Mouse (Mus musculus) embryonic facial prominence, embryonic 11.5 days (tissue): Measurements from ENCODE around the gene 2310050C09Rik. TPM values are rescaled to one million over a fixed set of nuclear protein-coding genes. Genes with fewer than 3 reads are reported as not detected.

ENCODE experiments used
- ATAC-seq: fragments of 200-750 bp; cut with Nextera tagmentation; replicated peaks from 2 replicates; pipeline ENCODE4 v1.8.0; 2017; ENCODE audit warnings: low read depth; ENCODE audit not compliant: insufficient number of reproducible peaks, low FRiP score, low TSS enrichment
- DNase-seq: peaks from one replicate; pipeline ENCODE4 v3.0.0-alpha.2; 2015; ENCODE audit warnings: low spot score
- H3K27ac ChIP-seq: fragments of 300-500 bp; sonication (generic); replicated peaks from 2 replicates; pipeline ENCODE4 v1.5.1; 2014; ENCODE audit warnings: mild to moderate bottlenecking, low read depth, low read length, control low read depth
- H3K27me3 ChIP-seq: fragments of 300-500 bp; sonication (generic); 2 replicates; pipeline ENCODE4 v1.6.1; 2014; ENCODE audit warnings: mild to moderate bottlenecking, low read length, moderate library complexity, mixed read lengths; ENCODE audit not compliant: control insufficient read depth, insufficient read depth
- H3K36me3 ChIP-seq: fragments of 300-500 bp; sonication (generic); replicated peaks from 2 replicates; pipeline ENCODE4 v1.6.1; 2014; ENCODE audit warnings: low read depth, mild to moderate bottlenecking, low read length, moderate library complexity, mixed read lengths; ENCODE audit not compliant: control insufficient read depth, insufficient read depth
- H3K4me1 ChIP-seq: fragments of 300-500 bp; sonication (generic); 2 replicates; pipeline ENCODE4 v1.6.1; 2014; ENCODE audit warnings: low read length, mixed read lengths; ENCODE audit not compliant: control insufficient read depth, insufficient read depth
- H3K4me2 ChIP-seq: fragments of 300-500 bp; sonication (generic); 2 replicates; pipeline ENCODE4 v1.6.1; 2014; ENCODE audit warnings: low read depth, mild to moderate bottlenecking, control low read depth, low read length, moderate library complexity
- H3K4me3 ChIP-seq: fragments of 300-500 bp; sonication (generic); 2 replicates; pipeline ENCODE4 v1.5.1; 2014; ENCODE audit warnings: low read depth, low read length, control low read depth
- H3K9ac ChIP-seq: fragments of 300-500 bp; sonication (generic); replicated peaks from 2 replicates; pipeline ENCODE4 v1.6.1; 2014; ENCODE audit warnings: mild to moderate bottlenecking, control low read depth, low read length
- H3K9me3 ChIP-seq: fragments of 300-500 bp; sonication (generic); replicated peaks from 2 replicates; pipeline ENCODE4 v1.6.1; 2016; ENCODE audit warnings: mild to moderate bottlenecking, low read length, inconsistent platforms, mixed read lengths; ENCODE audit not compliant: control insufficient read depth
- WGBS: fragments of 180-500 bp; shearing (Covaris S2); extraction: QIAGEN DNeasy Blood & Tissue Kit; methylation state at CpG from one replicate; pipeline ENCODE4 v1.1.7; 2014; 5-methylcytosine and 5-hydroxymethylcytosine counted together
- polyA plus RNA-seq: library from polyadenylated mRNA; unstranded; fragments of >200 nt; fragmentation: Nextera tagmentation; extraction: Ambion mirVana; gene quantifications from 2 replicates; pipeline ENCODE4 v1.2.1, GENCODE M21; 2014

2310050C09Rik gene
- not detected in 2 replicates for polyA plus RNA-seq

GRCm38 (mm10) chr3:92870116-92870515 lies at the start of gene 2310050C09Rik:
2310050C09Rik (minus strand) TSS chr3:92870216.
- Histone ChIP-seq H3K36me3 (no peaks in the 10 kb centered on the region), H3K4me1 (no peaks in the 10 kb centered on the region), H3K27ac (no peak within 1 kb of the TSS), H3K4me2 (no peak within 1 kb of the TSS), H3K9me3 (no peaks in the 10 kb centered on the region), H3K9ac (no peak within 1 kb of the TSS), H3K4me3 (no peak within 1 kb of the TSS), H3K27me3 (no peaks in the 10 kb centered on the region)
- 80% methylated on average over 4 of the region's 4 CpGs for WGBS
- DNase-seq (no peak), ATAC-seq (no peak)

- 0 out of 2 replicates have a peak, but pooled peaks have one; percentile 52 for ATAC-seq
Measured at GRCm38 (mm10) chr3:92907571-92907970, 37.6 kb upstream of the 2310050C09Rik start.

GRCm38 (mm10) chr3:92905182-92905581 lies 35.2 kb upstream of the 2310050C09Rik start:
- H3K9ac ChIP-seq, result no peak overlapping the region
- no peaks in the 10 kb centered on the region for H3K27me3 ChIP-seq
- H3K4me1 ChIP-seq, result no peaks in the 10 kb centered on the region
- H3K27ac ChIP-seq, result no peak overlapping the region
- DNase-seq (no peak), ATAC-seq (no peak)
- no peaks in the 10 kb centered on the region for H3K36me3 ChIP-seq
- no peak overlapping the region for H3K4me2 ChIP-seq
- H3K4me3 ChIP-seq, result no peak overlapping the region
- WGBS, result 59% methylated on average over 3 of the region's 3 CpGs
- no peaks in the 10 kb centered on the region for H3K9me3 ChIP-seq

More at GRCm38 (mm10) chr3:92907571-92907970, 37.6 kb upstream of the 2310050C09Rik start:
- no peak overlapping the region for H3K9ac ChIP-seq
- no peak overlapping the region for H3K4me3 ChIP-seq
- H3K27me3 ChIP-seq, result no peaks in the 10 kb centered on the region
- no peaks in the 10 kb centered on the region for H3K36me3 ChIP-seq
- peak; percentile 73 for DNase-seq
- 23% methylated on average over 4 of the region's 4 CpGs for WGBS
- no peaks in the 10 kb centered on the region for H3K9me3 ChIP-seq
- no peak overlapping the region for H3K27ac ChIP-seq
- no peaks in the 10 kb centered on the region for H3K4me1 ChIP-seq
- no peak overlapping the region for H3K4me2 ChIP-seq

GRCm38 (mm10) chr3:92903640-92904039 lies 33.6 kb upstream of the 2310050C09Rik start:
- Histone ChIP-seq H3K27ac (no peak overlapping the region), H3K9me3 (no peaks in the 10 kb centered on the region)
- ATAC-seq, result no peak

GRCm38 (mm10) chr3:92902992-92903391 lies 33.0 kb upstream of the 2310050C09Rik start:
- Histone ChIP-seq H3K9ac (no peak overlapping the region), H3K4me3 (no peak overlapping the region), H3K9me3 (no peaks in the 10 kb centered on the region), H3K36me3 (no peaks in the 10 kb centered on the region), H3K4me1 (no peaks in the 10 kb centered on the region), H3K27ac (no peak overlapping the region), H3K27me3 (no peaks in the 10 kb centered on the region), H3K4me2 (no peak overlapping the region)
- DNase-seq, result peak; percentile 55
- no peak for ATAC-seq
- WGBS, result 19% methylated on average over 3 of the region's 3 CpGs

More at GRCm38 (mm10) chr3:92903640-92904039, 33.6 kb upstream of the 2310050C09Rik start:
- 30% methylated on average over 4 of the region's 4 CpGs for WGBS
- Histone ChIP-seq H3K36me3 (no peaks in the 10 kb centered on the region), H3K4me2 (no peak overlapping the region), H3K27me3 (no peaks in the 10 kb centered on the region), H3K4me3 (no peak overlapping the region), H3K9ac (no peak overlapping the region), H3K4me1 (no peaks in the 10 kb centered on the region)
- DNase-seq, result peak; percentile 57

- Histone ChIP-seq H3K9me3 (no peaks in the 10 kb centered on the region), H3K36me3 (no peaks in the 10 kb centered on the region), H3K4me3 (no peak overlapping the region), H3K27ac (no peak overlapping the region), H3K4me2 (no peak overlapping the region), H3K9ac (no peak overlapping the region), H3K4me1 (no peaks in the 10 kb centered on the region), H3K27me3 (no peaks in the 10 kb centered on the region)
- 56% methylated on average over 1 of the region's 1 CpGs for WGBS
- no peak for DNase-seq
- ATAC-seq, result no peak
Measured at GRCm38 (mm10) chr3:92894489-92894888, 24.5 kb upstream of the 2310050C09Rik start.

GRCm38 (mm10) chr3:92894063-92894462 lies 24.0 kb upstream of the 2310050C09Rik start:
- ATAC-seq (no peak), DNase-seq (no peak)
- no peak overlapping the region for H3K9ac ChIP-seq
- 64% methylated on average over 3 of the region's 3 CpGs for WGBS
- H3K4me2 ChIP-seq, result no peak overlapping the region
- no peak overlapping the region for H3K4me3 ChIP-seq
- no peaks in the 10 kb centered on the region for H3K4me1 ChIP-seq
- H3K36me3 ChIP-seq, result no peaks in the 10 kb centered on the region
- no peak overlapping the region for H3K27ac ChIP-seq
- H3K27me3 ChIP-seq, result no peaks in the 10 kb centered on the region
- H3K9me3 ChIP-seq, result no peaks in the 10 kb centered on the region

GRCm38 (mm10) chr3:92874180-92874579 lies 4.2 kb upstream of the 2310050C09Rik start:
- Histone ChIP-seq H3K4me3 (no peak overlapping the region), H3K27ac (no peak overlapping the region), H3K4me1 (no peaks in the 10 kb centered on the region), H3K4me2 (no peak overlapping the region), H3K27me3 (no peaks in the 10 kb centered on the region), H3K9me3 (no peaks in the 10 kb centered on the region), H3K9ac (no peak overlapping the region), H3K36me3 (no peaks in the 10 kb centered on the region)
- ATAC-seq (no peak), DNase-seq (no peak)
- 89% methylated on average over 3 of the region's 3 CpGs for WGBS
